Mouse (Mus musculus) heart, postnatal 36 days (tissue): Measurements from ENCODE around the gene Smg9. TPM values are rescaled to one million over a fixed set of nuclear protein-coding genes. Genes with fewer than 3 reads are reported as not detected.
"Not testable (repeated sequence)": the region's sequence is repeated elsewhere in the genome, so short reads cannot be mapped to it uniquely, and the experiment has no call there.

ENCODE experiments used
- DNase-seq, 2 experiments: peaks; one replicate each; pipeline ENCODE4 v3.0.0; 2021 to 2022
- intact Hi-C: fragments of 180-260 bp; cut with DNase I; formaldehyde crosslinking; loops from one replicate; pipeline ENCODE4 v1.15.1; 2025
- total RNA-seq, 2 experiments: library from RNA; stranded (reverse); gene quantifications; 2 replicates each; pipeline ENCODE4 v1.2.3; 2021

Gene Smg9
- total RNA-seq, 2 experiments from 2014 or later: 7.1 to 9.6 TPM

DNA sequence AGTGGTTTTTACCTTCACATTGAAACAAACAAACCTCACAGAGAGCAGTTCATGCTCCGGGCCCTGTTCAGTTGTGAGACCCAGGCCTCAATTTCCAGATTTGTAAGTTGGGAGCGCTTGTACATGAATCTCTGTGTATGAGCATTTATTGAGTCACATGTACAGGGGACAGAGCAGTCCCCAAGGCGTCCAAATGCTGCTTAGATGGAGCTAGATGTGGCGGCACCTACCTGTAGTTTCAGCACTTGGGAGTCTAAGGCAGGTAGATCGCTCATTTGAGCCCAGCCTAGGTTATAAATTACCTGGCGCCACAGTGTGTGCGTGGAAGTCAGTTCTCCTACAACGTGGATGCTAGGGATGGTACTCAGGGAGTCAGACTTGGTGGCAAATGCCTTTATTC lies 23.0 kb upstream of the Smg9 start:
- intact Hi-C loops: no loop called here
- DNase-seq: no peak

DNA sequence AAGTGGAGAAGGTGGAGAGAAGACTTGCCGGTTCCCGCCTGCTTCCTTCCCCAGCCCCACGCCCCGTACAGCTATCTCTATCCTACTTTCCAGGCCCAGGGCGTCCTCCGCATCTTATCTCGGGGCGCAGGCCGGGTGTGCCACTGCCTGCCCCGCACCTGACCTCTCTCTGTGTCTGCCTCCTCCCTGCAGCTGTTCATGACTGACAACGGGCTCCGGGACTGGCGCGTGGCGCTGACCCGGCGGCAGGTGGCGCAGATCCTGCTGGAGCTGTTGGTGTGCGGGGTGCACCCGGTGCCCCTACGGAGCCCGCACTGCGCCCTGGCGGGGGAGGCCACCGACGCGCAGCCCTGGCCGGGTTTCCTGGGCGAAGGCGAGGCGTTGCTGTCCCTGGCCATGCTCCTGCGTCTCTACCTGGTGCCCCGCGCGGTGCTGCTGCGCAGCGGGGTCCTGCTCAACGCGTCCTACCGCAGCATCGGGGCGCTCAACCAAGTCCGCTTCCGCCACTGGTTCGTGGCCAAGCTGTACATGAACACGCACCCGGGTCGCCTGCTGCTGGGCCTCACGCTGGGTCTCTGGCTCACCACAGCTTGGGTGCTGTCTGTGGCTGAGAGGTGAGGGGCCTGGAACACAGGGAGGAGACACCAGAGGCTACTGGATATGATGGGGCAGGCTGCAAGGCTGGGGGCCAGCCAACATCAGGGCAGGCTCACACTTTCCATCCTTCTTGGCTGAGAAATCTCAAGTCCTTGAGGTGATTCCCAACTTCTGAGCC lies 22.1 kb upstream of the Smg9 start:
- DNase-seq: peak; percentile 33 to 37
- intact Hi-C loops: no loop called here

GRCm38 (mm10) chr7:24378049-24378701 lies 21.2 kb upstream of the Smg9 start:
- no peak for DNase-seq
- intact Hi-C loops: no loop called here

GRCm38 (mm10) chr7:24379934-24380333 lies 19.5 kb upstream of the Smg9 start:
- intact Hi-C loops: no loop called here
- no peak for DNase-seq

- DNase-seq: no peak
- intact Hi-C loops: no loop called here
These were observed 19.0 kb upstream of the Smg9 start for GRCm38 (mm10) chr7:24380370-24380769.

GRCm38 (mm10) chr7:24382730-24383372 lies 16.6 kb upstream of the Smg9 start:
- intact Hi-C loops: no loop called here

DNA sequence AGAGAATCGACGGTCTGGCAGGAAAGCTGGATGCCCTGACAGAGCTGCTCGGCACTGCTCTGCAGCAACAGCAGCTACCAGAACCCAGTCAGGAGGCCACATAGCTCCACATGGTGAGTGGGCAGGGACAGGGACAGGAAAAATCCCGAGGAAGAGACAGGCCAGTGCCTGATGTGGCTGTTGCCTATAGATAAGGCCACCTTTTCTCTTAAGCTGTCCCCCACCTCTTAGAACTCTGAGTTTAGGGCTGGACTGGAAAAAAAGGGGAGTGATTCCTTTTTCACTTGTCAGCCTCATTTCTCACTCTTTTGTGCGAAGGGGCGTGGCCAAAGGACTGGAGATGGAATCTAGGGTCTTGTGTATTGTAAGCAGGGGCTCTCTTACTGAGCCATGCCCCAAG lies 15.3 kb upstream of the Smg9 start:
- intact Hi-C loops: no loop called here
- DNase-seq: no peak

More at GRCm38 (mm10) chr7:24382730-24383372, 16.6 kb upstream of the Smg9 start:
- no peak for DNase-seq

DNA sequence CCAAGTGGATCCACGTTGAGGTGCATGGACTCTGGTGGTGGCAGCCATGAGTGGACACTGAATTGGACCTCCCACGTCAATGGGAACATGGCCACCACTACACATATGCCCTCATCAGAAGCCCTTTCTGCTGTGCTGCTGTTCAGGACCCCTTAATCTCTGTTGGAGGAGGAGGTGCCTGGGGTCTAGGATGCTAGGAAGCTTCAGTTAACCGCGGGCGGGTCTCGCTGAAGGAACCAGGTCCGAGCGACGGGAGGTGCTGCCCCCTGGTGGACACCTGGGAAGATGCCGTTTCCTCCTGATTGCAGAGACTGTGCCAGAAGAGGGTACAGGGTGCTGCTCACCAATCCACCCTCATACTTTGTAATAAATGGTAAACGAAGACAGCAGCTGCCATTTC lies 14.6 kb upstream of the Smg9 start:
- peak; percentile 64 to 80 for DNase-seq
- intact Hi-C loops: loop anchor here (1.0 to 5.0 kb wide), 3 partner anchors 21 to 58 kb away; no protein-coding TSS in a partner anchor

GRCm38 (mm10) chr7:24387059-24387556 lies 12.3 kb upstream of the Smg9 start:
- intact Hi-C loops: loop anchor here (5.0 kb wide), 1 partner anchor 60 kb away; no protein-coding TSS in a partner anchor
- DNase-seq: no peak

DNA sequence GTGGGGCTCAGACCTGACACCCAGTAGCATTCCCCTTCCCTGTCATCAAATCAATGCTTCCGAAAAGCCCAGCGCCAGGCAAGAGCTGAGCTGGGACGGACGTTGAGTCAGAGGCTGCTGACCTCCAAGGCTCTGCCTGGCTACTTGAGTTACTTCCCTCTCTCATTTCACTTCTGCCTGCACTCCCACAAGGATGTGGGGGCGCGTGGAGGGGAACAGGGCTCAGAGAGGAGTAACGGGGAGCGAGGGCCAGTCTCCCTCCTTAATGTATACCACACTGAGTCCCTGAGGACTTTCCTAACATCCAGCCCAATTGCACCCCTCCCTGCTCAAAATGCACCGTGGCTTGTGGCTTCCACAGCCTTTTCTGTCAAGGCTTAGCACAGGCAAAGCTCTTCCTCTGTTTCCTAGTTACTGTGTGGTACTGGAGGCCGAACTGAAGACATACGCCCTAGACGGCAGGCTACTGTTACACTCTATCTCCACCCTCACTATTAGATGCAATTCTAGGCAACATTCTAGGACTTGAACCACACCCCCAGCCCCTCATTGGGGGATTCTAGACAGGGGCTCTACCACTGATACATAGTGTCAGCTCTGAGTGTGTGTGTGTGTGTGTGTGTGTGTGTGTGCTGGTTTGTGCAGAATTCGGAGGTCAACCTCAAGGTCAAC lies 9.8 kb upstream of the Smg9 start:
- DNase-seq: no peak
- intact Hi-C loops: loop anchor here (5.0 kb wide), 1 partner anchor 62 kb away; no protein-coding TSS in a partner anchor

DNA sequence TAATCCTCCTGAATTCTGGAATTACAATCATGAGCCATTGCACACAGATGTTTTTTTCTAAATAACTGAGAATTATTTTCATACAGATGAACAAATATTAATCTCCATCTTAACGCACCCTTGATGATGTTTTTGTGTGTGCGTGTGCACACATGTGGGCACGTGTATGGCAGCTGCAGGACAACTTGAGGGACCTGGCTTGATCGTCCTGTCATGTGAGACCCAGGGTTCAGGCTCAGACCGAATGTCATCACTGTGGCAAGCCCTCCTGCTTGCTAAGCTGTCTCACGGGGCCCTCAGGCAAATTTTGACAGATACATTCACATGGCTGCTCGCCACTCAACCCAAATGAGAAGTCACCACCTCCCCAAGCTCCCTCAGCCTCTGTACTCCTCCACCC lies 8.9 kb upstream of the Smg9 start:
- intact Hi-C loops: no loop called here

GRCm38 (mm10) chr7:24391077-24391476 lies 8.3 kb upstream of the Smg9 start:
- intact Hi-C loops: no loop called here
- no peak for DNase-seq

More for the DNA sequence above, 8.9 kb upstream of the Smg9 start:
- DNase-seq: no peak

DNA sequence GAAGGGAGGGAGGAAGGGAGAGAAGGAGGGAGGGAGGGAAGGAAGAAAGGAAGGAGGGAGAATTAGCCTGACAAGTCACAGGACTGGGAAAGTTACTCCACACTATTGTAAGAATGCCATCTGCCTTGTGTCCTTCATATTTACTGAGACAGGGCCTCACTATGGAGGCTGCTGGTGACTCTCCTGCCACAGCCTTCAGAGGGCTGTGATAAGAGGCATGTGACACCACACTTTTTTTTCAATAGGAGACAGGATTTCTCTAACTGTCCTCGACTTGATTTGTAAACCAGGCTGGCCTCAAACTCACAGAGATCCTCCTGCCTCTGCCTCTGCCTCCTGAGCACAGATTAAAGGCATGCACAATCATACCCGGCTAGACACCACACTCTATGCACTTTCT lies 7.7 kb upstream of the Smg9 start:
- intact Hi-C loops: no loop called here
- DNase-seq: no peak

GRCm38 (mm10) chr7:24394054-24394453 lies 5.4 kb upstream of the Smg9 start:
- intact Hi-C loops: no loop called here
- DNase-seq: no peak

DNA sequence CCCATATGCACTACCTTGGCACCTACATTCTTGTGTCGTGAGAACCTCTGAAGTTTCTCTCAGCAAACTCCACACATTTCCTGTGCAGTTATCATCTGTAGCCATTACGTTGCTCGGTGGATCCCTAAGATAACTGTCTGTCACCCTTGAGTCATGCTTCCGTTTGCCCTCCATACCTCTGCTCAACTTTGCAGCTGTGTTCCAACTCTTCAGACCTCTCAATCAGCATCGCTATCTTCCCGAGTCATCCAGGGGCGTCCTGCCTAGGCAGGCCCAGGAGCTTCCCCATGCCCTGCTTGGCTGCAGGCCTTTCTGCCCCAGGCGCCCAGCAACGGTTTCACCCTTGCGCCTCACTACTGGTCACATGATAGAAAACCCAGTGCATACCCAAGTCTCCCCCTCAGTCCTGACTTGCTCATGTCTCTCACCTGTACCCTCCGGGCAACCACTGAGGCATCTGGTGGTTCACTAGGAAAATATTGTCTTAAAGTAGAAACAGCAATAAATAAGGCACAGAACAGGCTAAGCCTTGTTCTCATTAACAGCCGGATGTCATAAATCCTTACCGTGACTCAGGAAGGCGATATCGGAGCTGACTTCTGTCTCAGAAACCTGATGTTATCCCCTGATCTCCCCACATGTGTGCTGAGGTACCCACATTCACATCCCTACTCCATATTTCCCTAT lies 4.8 kb upstream of the Smg9 start:
- intact Hi-C loops: loop anchor here (5.0 kb wide), 2 partner anchors 77 to 312 kb away; partner anchors contain the start of genes Zfp180 and Zfp94
- DNase-seq: no peak

DNA sequence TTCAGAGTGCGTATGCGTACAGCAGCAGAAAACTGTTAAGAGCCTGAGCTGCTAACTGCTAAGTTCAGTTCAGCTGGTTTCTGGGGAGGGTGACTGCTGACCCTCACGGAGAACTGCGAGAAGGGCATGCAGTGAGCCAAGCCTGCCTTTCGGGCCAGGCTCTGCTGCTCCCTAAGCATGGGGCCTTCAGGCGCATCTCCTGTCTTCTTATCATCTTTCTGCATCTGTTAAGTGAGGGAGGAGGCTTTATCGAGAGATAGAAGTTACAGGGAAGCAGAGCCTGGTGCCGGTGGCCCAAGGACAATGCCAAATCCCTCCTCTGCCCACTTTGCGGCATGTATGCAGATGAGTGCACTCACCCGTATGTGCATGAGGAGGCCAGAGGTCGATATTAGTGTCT lies 2.6 kb upstream of the Smg9 start:
- DNase-seq: no peak
- intact Hi-C loops: loop anchor here (5.0 kb wide), 2 partner anchors 80 to 315 kb away; partner anchors contain the start of genes Zfp180 and Zfp94

- no peak for DNase-seq
- intact Hi-C loops: loop anchor here (5.0 kb wide), 2 partner anchors 81 to 316 kb away; partner anchors contain the start of genes Zfp180 and Zfp94
These were observed 980 bp upstream of the Smg9 start for GRCm38 (mm10) chr7:24398364-24398913.

DNA sequence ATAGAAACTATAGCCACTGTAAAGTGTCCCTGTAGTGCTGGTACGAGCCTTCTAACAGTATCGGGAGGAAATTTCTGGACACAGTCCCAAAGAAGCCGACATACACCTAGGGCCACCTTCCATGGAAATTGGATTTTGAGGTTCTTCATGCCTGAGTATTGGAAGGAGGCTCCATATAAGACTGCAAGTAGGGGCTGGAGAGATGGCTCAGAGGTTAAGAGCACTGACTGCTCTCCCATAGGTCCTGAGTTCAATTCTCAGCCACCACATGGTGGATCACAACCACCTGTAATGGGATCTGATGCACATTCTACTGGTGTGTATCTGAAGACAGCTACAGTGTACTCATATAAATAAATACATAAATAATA lies 648 bp downstream of the Smg9 start:
- no peak for DNase-seq
- intact Hi-C loops: loop anchor here (10.0 kb wide), 1 partner anchor 265 kb away; the partner anchor contains the start of gene Zfp235

DNA sequence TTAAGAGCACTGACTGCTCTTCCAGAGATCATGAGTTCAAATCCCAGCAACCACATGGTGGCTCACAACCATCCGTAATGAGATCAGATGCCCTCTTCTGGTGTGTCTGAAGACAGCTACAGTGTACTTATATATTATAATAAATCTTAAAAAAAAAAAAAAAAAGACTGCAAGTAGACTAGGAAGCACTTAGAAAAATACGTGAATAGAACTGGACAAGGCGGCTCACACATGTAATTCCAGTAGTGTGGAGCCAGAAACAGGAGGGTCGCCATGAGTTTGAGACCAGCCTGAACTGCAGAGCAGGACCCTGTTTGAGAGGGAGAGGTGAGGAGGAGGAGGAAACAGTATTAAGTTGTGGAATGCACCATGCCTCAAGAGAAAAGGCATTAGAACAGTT lies 1.1 kb downstream of the Smg9 start:
- DNase-seq: not testable (repeated sequence)
- intact Hi-C loops: loop anchor here (10.0 kb wide), 1 partner anchor 266 kb away; the partner anchor contains the start of gene Zfp235
